Mouse (Mus musculus) stomach, postnatal 0 days (tissue): ENCODE measurements around the gene Actl10. TPM values are rescaled to one million over a fixed set of nuclear protein-coding genes. Genes with fewer than 3 reads are reported as not detected.
A peak's percentile ranks its signal among the peaks of the same experiment; 100 is the strongest.

Source experiments
- ATAC-seq: fragments of 200-750 bp; cut with Nextera tagmentation; 2 replicates; pipeline ENCODE4 v1.8.0; 2017; ENCODE audit not compliant: low FRiP score, low TSS enrichment
- DNase-seq: peaks from one replicate; pipeline ENCODE4 v3.0.0-alpha.2; 2016; ENCODE audit warnings: low spot score
- H3K27ac ChIP-seq: fragments of 300-500 bp; sonication (generic); replicated peaks from 2 replicates; pipeline ENCODE4 v1.5.1; 2014; ENCODE audit warnings: mild to moderate bottlenecking, control low read depth
- H3K27me3 ChIP-seq: fragments of 300-500 bp; sonication (generic); 2 replicates; pipeline ENCODE4 v1.6.1; 2014; ENCODE audit warnings: low read length; ENCODE audit not compliant: control insufficient read depth, insufficient read depth
- H3K36me3 ChIP-seq: fragments of 300-500 bp; sonication (generic); 2 replicates; pipeline ENCODE4 v1.6.1; 2014; ENCODE audit warnings: low read length, mixed read lengths; ENCODE audit not compliant: control insufficient read depth, insufficient read depth
- H3K4me1 ChIP-seq: fragments of 300-500 bp; sonication (generic); replicated peaks from 2 replicates; pipeline ENCODE4 v1.6.1; 2014; ENCODE audit warnings: antibody characterized with exemption; ENCODE audit not compliant: control insufficient read depth, insufficient read depth
- H3K4me2 ChIP-seq: fragments of 300-500 bp; sonication (generic); replicated peaks from 2 replicates; pipeline ENCODE4 v1.6.1; 2014; ENCODE audit warnings: low read depth, mild to moderate bottlenecking, control low read depth, moderate library complexity
- H3K4me3 ChIP-seq: fragments of 300-500 bp; sonication (generic); 2 replicates; pipeline ENCODE4 v1.5.1; 2014; ENCODE audit warnings: low read depth, low read length, control low read depth
- H3K9ac ChIP-seq: fragments of 300-500 bp; sonication (generic); 2 replicates; pipeline ENCODE4 v1.6.1; 2014; ENCODE audit warnings: mild to moderate bottlenecking, low read length, control low read depth, mixed read lengths
- H3K9me3 ChIP-seq: fragments of 300-500 bp; sonication (generic); 2 replicates; pipeline ENCODE4 v1.6.1; 2016; ENCODE audit warnings: low read length; ENCODE audit not compliant: control insufficient read depth
- CTCF ChIP-seq: IDR thresholded peaks from 2 replicates; pipeline ENCODE4 v1.5.1; 2016; ENCODE audit warnings: antibody characterized with exemption, low read depth, mild to moderate bottlenecking, moderate library complexity
- EP300 ChIP-seq: optimal IDR thresholded peaks from 2 replicates; pipeline ENCODE3; 2016; ENCODE audit warnings: antibody characterized with exemption
- WGBS: fragments of 180-500 bp; shearing (Covaris S2); extraction: QIAGEN DNeasy Blood & Tissue Kit; methylation state at CpG from one replicate; pipeline ENCODE4 v1.1.7; 2014; 5-methylcytosine and 5-hydroxymethylcytosine counted together
- polyA plus RNA-seq: library from polyadenylated mRNA; unstranded; fragments of >200 nt; fragmentation: Nextera tagmentation; extraction: Ambion mirVana; gene quantifications from 2 replicates; pipeline ENCODE4 v1.2.1, GENCODE M21; 2015

Actl10 gene
- polyA plus RNA-seq, 1 experiment from 2014 or later = not detected

DNA sequence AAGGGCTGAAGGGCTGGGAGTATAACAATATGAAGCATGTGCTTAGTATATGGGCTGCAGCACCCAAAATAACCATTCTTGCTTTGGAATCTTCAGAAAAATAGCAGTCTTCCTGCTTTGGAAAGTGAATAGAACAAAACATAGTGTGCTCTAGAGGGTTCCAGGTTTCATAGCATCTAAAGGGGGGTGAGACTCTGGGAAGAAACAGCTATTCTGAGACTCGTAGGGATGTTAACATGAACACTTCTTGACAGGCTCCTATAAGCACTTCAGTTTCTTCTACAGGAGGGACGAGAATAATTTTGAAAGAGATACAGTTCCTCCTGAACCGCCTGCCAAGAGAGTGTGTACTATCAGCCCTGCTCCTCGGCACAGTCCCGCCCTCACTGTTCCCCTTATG is 34.2 kb upstream of the Actl10 start:
- DNase-seq (no peak), ATAC-seq (no peak)
- Histone ChIP-seq H3K4me2 (no peak overlapping the region), H3K9me3 (no peaks in the 10 kb centered on the region), H3K27me3 (no peaks in the 10 kb centered on the region), H3K9ac (no peak overlapping the region), H3K4me1 (no peaks in the 10 kb centered on the region), H3K27ac (no peak overlapping the region), H3K36me3 (no peaks in the 10 kb centered on the region), H3K4me3 (no peak overlapping the region)
- 85% methylated on average over 5 of the region's 5 CpGs for WGBS
- TF ChIP-seq CTCF = no peak
- TF ChIP-seq EP300 = no peak

DNA sequence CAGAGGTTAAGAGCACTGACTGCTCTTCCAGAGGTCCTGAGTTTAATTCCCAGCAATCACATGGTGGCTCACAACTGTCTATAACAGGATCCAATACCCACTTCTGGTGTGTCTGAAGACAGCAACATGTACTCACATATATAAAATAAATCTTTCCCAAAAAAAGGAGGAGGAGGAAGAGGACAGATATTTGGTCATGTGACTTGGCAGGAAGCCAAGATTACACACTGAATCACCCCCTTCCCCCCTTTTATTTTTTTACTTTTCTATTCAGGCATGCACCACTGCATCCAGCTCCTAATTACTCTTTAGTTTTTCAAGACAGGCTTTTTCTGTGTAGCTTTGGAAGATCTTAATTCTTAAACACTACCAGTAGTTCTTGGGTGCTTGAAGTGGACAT is 30.1 kb upstream of the Actl10 start:
- H3K4me2 ChIP-seq = no peak overlapping the region
- H3K27me3 ChIP-seq = no peaks in the 10 kb centered on the region
- no peak overlapping the region for H3K9ac ChIP-seq
- no peak for DNase-seq
- H3K36me3 ChIP-seq = peaks cover 5% of the 10 kb centered on the region
- TF ChIP-seq CTCF (no peak), EP300 (no peak)
- H3K9me3 ChIP-seq = no peaks in the 10 kb centered on the region
- H3K27ac ChIP-seq = no peak overlapping the region
- H3K4me3 ChIP-seq = no peak overlapping the region
- no peak for ATAC-seq
- H3K4me1 ChIP-seq = no peaks in the 10 kb centered on the region

DNA sequence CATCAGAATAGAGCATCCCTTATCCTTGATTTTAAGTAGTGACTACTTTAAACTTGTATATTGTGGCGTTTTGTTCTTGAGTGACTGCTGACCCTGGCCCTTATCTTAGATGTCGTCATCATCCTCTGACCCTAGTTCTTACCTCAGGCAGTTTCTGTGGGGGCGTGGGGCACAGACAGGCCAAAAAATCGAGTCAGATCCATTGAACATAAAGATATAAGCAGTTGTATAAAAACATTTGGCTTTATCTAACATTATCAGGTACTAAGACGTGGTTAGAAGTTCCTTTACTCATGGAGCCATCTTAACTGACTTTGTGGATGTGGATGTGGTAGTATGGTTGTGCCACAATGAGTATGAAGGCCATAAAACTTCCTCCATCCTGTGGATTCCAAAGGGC is 29.2 kb upstream of the Actl10 start:
- Histone ChIP-seq H3K36me3 (peaks cover 5% of the 10 kb centered on the region), H3K27me3 (no peaks in the 10 kb centered on the region), H3K4me3 (no peak overlapping the region), H3K9me3 (no peaks in the 10 kb centered on the region), H3K9ac (no peak overlapping the region), H3K27ac (no peak overlapping the region), H3K4me1 (no peaks in the 10 kb centered on the region), H3K4me2 (no peak overlapping the region)
- DNase-seq = no peak
- WGBS = 92% methylated on average over 5 of the region's 5 CpGs
- no peak for ATAC-seq
- TF ChIP-seq CTCF (no peak), EP300 (no peak)

- no peak overlapping the region for H3K4me2 ChIP-seq
- no peak for TF ChIP-seq EP300
- no peak for TF ChIP-seq CTCF
- H3K4me3 ChIP-seq = no peak overlapping the region
- H3K27ac ChIP-seq = no peak overlapping the region
- no peaks in the 10 kb centered on the region for H3K27me3 ChIP-seq
- H3K4me1 ChIP-seq = no peaks in the 10 kb centered on the region
- WGBS = 85% methylated on average over 2 of the region's 2 CpGs
- H3K36me3 ChIP-seq = peaks cover 8% of the 10 kb centered on the region
- no peaks in the 10 kb centered on the region for H3K9me3 ChIP-seq
- no peak overlapping the region for H3K9ac ChIP-seq
- ATAC-seq (no peak), DNase-seq (no peak)
These were observed 26.3 kb upstream of the Actl10 start for GRCm38 (mm10) chr2:154525285-154525684.

DNA sequence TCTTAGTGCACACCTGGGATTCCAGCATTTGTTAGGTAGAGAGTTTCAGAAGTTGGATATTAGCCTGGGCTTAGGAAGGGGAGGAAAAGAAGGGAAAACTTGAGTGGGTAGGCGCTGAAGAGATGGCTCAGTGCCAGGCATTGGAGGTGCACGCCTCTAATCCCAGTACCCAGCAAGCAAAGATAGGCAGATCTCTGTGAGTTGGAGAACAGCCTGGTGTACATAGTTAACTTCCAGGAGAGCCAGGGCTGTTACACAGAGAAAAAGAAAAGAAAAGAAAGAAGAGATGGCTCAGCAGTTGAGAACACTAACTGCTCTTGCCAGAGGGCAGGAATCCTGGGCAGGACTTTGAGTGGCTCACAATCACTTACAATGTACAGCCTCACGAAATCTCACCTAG is 25.0 kb upstream of the Actl10 start:
- DNase-seq (peak; percentile 26), ATAC-seq (0 out of 2 replicates have a peak, but pooled peaks have one; percentile 47)
- no peaks in the 10 kb centered on the region for H3K27me3 ChIP-seq
- TF ChIP-seq EP300 (no peak), CTCF (no peak)
- H3K36me3 ChIP-seq = peaks cover 11% of the 10 kb centered on the region
- H3K4me1 ChIP-seq = no peaks in the 10 kb centered on the region
- no peak overlapping the region for H3K4me2 ChIP-seq
- no peaks in the 10 kb centered on the region for H3K9me3 ChIP-seq
- H3K4me3 ChIP-seq = no peak overlapping the region
- H3K9ac ChIP-seq = no peak overlapping the region
- 25% methylated on average over 3 of the region's 3 CpGs for WGBS
- H3K27ac ChIP-seq = no peak overlapping the region

- H3K9ac ChIP-seq = no peak overlapping the region
- no peaks in the 10 kb centered on the region for H3K9me3 ChIP-seq
- ATAC-seq (no peak), DNase-seq (no peak)
- H3K27ac ChIP-seq = no peak overlapping the region
- no peaks in the 10 kb centered on the region for H3K4me1 ChIP-seq
- no peaks in the 10 kb centered on the region for H3K27me3 ChIP-seq
- H3K4me2 ChIP-seq = no peak overlapping the region
- 62% methylated on average over 3 of the region's 3 CpGs for WGBS
- peaks cover 12% of the 10 kb centered on the region for H3K36me3 ChIP-seq
- TF ChIP-seq CTCF (no peak), EP300 (no peak)
- no peak overlapping the region for H3K4me3 ChIP-seq
These were observed 18.7 kb upstream of the Actl10 start for GRCm38 (mm10) chr2:154532888-154533287.
